Mouse (Mus musculus): ENCODE measurements around the gene Hsd17b11. TPM values are rescaled to one million over a fixed set of nuclear protein-coding genes. Genes with fewer than 3 reads are reported as not detected.

The Hsd17b11 gene
- polyA plus RNA-seq, 1 experiment from 2014 or later = 48.7 TPM

GRCm38 (mm10) chr5:104060429-104060828 lies 38.7 kb upstream of the Hsd17b11 start:
- H3K9ac ChIP-seq (ENCODE audit: low read depth, low read length) = no peak overlapping the region
- H3K4me1 ChIP-seq (replicated peaks; ENCODE audit: control insufficient read depth, insufficient read depth, low read length) = no peaks in the 10 kb centered on the region
- H3K9me3 ChIP-seq (ENCODE audit: control insufficient read depth) = no peaks in the 10 kb centered on the region
- no peak overlapping the region for H3K4me2 ChIP-seq (replicated peaks; ENCODE audit: low read depth)
- no peak overlapping the region for H3K4me3 ChIP-seq (ENCODE audit: low read depth, low read length)
- peak overlapping the region; percentile 7; the same call in 1 of the 2 replicates for H3K27ac ChIP-seq (ENCODE audit: low read depth, low read length)
- no peak for ATAC-seq
- peaks cover 46% of the 10 kb centered on the region for H3K36me3 ChIP-seq (ENCODE audit: control insufficient read depth, insufficient read depth)
- no peak for TF ChIP-seq CTCF (IDR thresholded peaks at IDR 0.05; ENCODE audit: low read depth)
- 85% methylated on average over 5 of the region's 5 CpGs for WGBS
- no peaks in the 10 kb centered on the region for H3K27me3 ChIP-seq (replicated peaks; ENCODE audit: control insufficient read depth, insufficient read depth, low read length)

DNA sequence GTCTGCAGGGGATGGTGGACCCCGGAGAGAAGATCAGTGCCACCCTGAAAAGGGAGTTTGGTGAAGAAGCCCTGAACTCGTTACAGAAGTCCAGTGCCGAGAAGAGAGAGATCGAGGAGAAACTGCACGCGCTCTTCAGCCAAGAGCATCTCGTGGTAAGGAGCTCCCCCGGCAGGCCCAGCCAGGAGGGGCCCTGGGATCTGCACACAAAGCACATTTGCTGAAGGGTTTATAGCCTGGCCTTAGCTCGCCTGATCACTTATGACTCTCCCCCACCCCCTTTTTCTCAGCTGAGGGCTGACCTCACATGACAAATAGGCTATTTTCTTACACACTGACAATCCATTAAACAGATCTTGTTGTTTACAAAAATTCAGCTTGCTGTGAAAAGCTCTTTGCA lies 37.9 kb upstream of the Hsd17b11 start:
- no peak overlapping the region for H3K4me3 ChIP-seq (ENCODE audit: low read depth, low read length)
- no peaks in the 10 kb centered on the region for H3K9me3 ChIP-seq (ENCODE audit: control insufficient read depth)
- 55% methylated on average over 9 of the region's 9 CpGs for WGBS

DNA sequence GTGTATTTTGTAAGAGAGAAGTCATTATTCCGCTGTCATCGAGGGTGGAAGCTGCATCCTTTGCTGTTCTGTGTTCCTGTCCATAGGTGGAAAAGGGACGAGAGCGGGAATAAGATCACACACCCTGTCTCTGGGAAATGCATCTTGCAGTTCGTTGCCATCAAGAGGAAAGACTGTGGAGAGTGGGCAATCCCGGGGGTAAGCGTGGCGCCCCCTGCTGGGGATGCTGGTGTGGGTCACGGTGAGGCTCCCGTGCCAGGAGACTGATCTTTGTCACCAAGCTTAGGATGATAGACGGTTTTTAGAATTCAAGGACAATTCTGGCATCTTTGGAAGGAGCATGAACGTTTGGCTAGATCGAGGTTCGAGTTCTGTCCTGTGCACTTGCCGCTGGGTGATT lies 36.3 kb upstream of the Hsd17b11 start:
- H3K27me3 ChIP-seq (replicated peaks; ENCODE audit: control insufficient read depth, insufficient read depth, low read length) = no peaks in the 10 kb centered on the region
- 60% methylated on average over 15 of the region's 15 CpGs for WGBS
- TF ChIP-seq CTCF (IDR thresholded peaks at IDR 0.05; ENCODE audit: low read depth) = peak; percentile 79
- H3K4me2 ChIP-seq (replicated peaks; ENCODE audit: low read depth) = no peak overlapping the region
- no peak for ATAC-seq
- no peaks in the 10 kb centered on the region for H3K9me3 ChIP-seq (ENCODE audit: control insufficient read depth)
- H3K4me1 ChIP-seq (replicated peaks; ENCODE audit: control insufficient read depth, insufficient read depth, low read length) = no peaks in the 10 kb centered on the region
- no peak overlapping the region for H3K9ac ChIP-seq (ENCODE audit: low read depth, low read length)
- H3K4me3 ChIP-seq (ENCODE audit: low read depth, low read length) = no peak overlapping the region
- H3K27ac ChIP-seq (ENCODE audit: low read depth, low read length) = no peak overlapping the region
- peaks cover 40% of the 10 kb centered on the region for H3K36me3 ChIP-seq (ENCODE audit: control insufficient read depth, insufficient read depth)

More for the DNA sequence above, 37.9 kb upstream of the Hsd17b11 start:
- Histone ChIP-seq H3K4me2 (replicated peaks; ENCODE audit: low read depth) (no peak overlapping the region), H3K9ac (ENCODE audit: low read depth, low read length) (no peak overlapping the region), H3K27ac (ENCODE audit: low read depth, low read length) (no peak overlapping the region), H3K36me3 (ENCODE audit: control insufficient read depth, insufficient read depth) (peaks cover 43% of the 10 kb centered on the region), H3K4me1 (replicated peaks; ENCODE audit: control insufficient read depth, insufficient read depth, low read length) (no peaks in the 10 kb centered on the region), H3K27me3 (replicated peaks; ENCODE audit: control insufficient read depth, insufficient read depth, low read length) (no peaks in the 10 kb centered on the region)
- TF ChIP-seq CTCF (IDR thresholded peaks at IDR 0.05; ENCODE audit: low read depth) = peak; percentile 26; the same call in 1 of the 2 replicates
- no peak for ATAC-seq

DNA sequence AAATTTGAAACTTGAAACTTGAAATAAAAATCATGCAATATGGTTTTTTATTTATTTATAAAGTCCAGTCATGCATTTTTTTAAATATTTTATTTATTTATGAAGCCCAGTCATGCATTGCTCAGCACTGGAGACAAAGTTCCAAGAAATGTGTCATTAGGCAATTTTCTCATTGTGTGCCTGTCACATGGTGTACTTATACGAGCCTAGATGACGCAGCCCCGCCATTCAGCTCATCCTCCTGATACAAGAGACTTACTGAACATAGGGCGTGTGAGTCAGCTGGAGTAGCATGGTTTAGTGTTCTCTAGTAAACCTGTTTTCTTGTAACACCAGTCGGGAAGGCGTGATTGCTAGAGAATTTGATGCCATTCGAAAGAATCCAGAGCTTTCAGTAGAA lies 34.6 kb upstream of the Hsd17b11 start:
- Histone ChIP-seq H3K4me2 (replicated peaks; ENCODE audit: low read depth) (no peak overlapping the region), H3K4me3 (ENCODE audit: low read depth, low read length) (no peak overlapping the region), H3K36me3 (ENCODE audit: control insufficient read depth, insufficient read depth) (peaks cover 36% of the 10 kb centered on the region), H3K9me3 (ENCODE audit: control insufficient read depth) (no peaks in the 10 kb centered on the region), H3K9ac (ENCODE audit: low read depth, low read length) (no peak overlapping the region), H3K27ac (ENCODE audit: low read depth, low read length) (peak overlapping the region; percentile 64), H3K4me1 (replicated peaks; ENCODE audit: control insufficient read depth, insufficient read depth, low read length) (no peaks in the 10 kb centered on the region), H3K27me3 (replicated peaks; ENCODE audit: control insufficient read depth, insufficient read depth, low read length) (no peaks in the 10 kb centered on the region)
- 58% methylated on average over 7 of the region's 7 CpGs for WGBS
- TF ChIP-seq CTCF (IDR thresholded peaks at IDR 0.05; ENCODE audit: low read depth) = no peak
- ATAC-seq = peak; percentile 86

DNA sequence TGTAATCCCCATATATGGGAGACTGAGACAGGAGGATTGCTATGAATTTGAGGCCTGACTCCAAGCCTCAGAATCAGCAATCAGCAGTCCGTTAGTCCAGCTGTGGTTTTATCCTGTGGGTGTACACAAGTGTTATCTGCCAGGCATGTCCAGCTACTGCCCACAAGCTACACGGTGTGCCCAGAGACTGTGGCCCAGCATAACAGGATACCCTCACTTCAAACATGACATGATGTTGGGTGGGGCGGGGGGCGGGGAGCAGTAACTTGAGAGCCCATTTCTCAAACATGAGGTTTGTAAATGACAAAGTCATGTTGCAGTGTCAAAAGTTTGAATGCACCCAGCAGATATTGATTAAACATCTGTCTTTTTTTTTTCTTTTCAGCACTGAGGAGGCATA lies 34.1 kb upstream of the Hsd17b11 start:
- TF ChIP-seq CTCF (IDR thresholded peaks at IDR 0.05; ENCODE audit: low read depth) = no peak
- no peaks in the 10 kb centered on the region for H3K9me3 ChIP-seq (ENCODE audit: control insufficient read depth)
- WGBS = 80% methylated on average over 4 of the region's 4 CpGs
- ATAC-seq = no peak
- no peak overlapping the region for H3K4me3 ChIP-seq (ENCODE audit: low read depth, low read length)
- H3K4me1 ChIP-seq (replicated peaks; ENCODE audit: control insufficient read depth, insufficient read depth, low read length) = no peaks in the 10 kb centered on the region
- peaks cover 37% of the 10 kb centered on the region for H3K36me3 ChIP-seq (ENCODE audit: control insufficient read depth, insufficient read depth)
- H3K4me2 ChIP-seq (replicated peaks; ENCODE audit: low read depth) = no peak overlapping the region
- no peaks in the 10 kb centered on the region for H3K27me3 ChIP-seq (replicated peaks; ENCODE audit: control insufficient read depth, insufficient read depth, low read length)
- no peak overlapping the region for H3K9ac ChIP-seq (ENCODE audit: low read depth, low read length)
- peak overlapping the region; percentile 60 for H3K27ac ChIP-seq (ENCODE audit: low read depth, low read length)

DNA sequence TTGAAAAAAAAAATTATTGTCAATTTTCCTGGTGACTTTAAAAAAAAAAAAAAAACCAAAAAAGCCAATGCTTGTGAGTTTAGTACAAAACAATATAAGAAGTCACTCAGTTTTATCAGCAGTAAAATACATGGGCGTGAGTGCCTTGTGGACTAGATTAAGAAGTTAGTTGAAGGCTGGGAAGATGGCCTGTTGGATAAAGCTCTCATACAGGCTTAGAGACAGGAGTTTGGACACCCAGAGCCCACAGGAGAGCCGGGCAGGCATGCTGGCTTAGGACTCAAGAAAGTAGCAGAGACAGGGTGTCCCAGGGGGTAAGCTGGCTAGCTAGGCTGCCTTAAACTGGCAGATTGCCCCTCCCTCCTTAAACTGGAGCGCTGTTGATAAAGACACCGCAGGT lies 33.2 kb upstream of the Hsd17b11 start:
- H3K27ac ChIP-seq (ENCODE audit: low read depth, low read length) = no peak overlapping the region
- no peak overlapping the region for H3K4me3 ChIP-seq (ENCODE audit: low read depth, low read length)
- TF ChIP-seq CTCF (IDR thresholded peaks at IDR 0.05; ENCODE audit: low read depth) = no peak
- ATAC-seq = no peak
- 91% methylated on average over 4 of the region's 4 CpGs for WGBS
- no peaks in the 10 kb centered on the region for H3K4me1 ChIP-seq (replicated peaks; ENCODE audit: control insufficient read depth, insufficient read depth, low read length)
- H3K4me2 ChIP-seq (replicated peaks; ENCODE audit: low read depth) = no peak overlapping the region
- peaks cover 34% of the 10 kb centered on the region for H3K36me3 ChIP-seq (ENCODE audit: control insufficient read depth, insufficient read depth)
- no peaks in the 10 kb centered on the region for H3K27me3 ChIP-seq (replicated peaks; ENCODE audit: control insufficient read depth, insufficient read depth, low read length)
- H3K9ac ChIP-seq (ENCODE audit: low read depth, low read length) = no peak overlapping the region
- H3K9me3 ChIP-seq (ENCODE audit: control insufficient read depth) = no peaks in the 10 kb centered on the region

DNA sequence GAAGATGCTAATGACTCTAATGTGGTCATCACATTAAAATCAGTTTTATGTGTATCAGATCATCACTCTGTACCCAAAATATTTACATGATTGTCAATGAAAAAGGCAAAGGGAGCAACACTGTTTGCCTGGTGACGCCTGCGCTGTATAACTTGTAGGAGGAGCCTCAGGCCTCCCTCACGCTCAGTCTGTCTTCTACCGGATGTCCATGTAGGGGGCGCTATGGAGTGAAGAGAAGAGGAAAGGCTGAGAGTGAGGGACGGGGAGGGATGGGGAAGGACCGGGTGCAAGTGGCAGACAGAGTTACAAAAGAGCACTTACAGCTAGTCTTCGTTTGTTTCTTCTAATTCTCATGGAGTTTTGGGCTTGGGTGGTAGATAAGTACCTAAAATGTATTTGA lies 31.2 kb upstream of the Hsd17b11 start:
- WGBS = 60% methylated on average over 8 of the region's 8 CpGs
- H3K27me3 ChIP-seq (replicated peaks; ENCODE audit: control insufficient read depth, insufficient read depth, low read length) = no peaks in the 10 kb centered on the region
- TF ChIP-seq CTCF (IDR thresholded peaks at IDR 0.05; ENCODE audit: low read depth) = peak; percentile 66
- H3K36me3 ChIP-seq (ENCODE audit: control insufficient read depth, insufficient read depth) = peaks cover 30% of the 10 kb centered on the region
- no peak overlapping the region for H3K9ac ChIP-seq (ENCODE audit: low read depth, low read length)
- H3K4me1 ChIP-seq (replicated peaks; ENCODE audit: control insufficient read depth, insufficient read depth, low read length) = no peaks in the 10 kb centered on the region
- H3K4me3 ChIP-seq (ENCODE audit: low read depth, low read length) = no peak overlapping the region
- ATAC-seq = no peak
- no peak overlapping the region for H3K27ac ChIP-seq (ENCODE audit: low read depth, low read length)
- H3K4me2 ChIP-seq (replicated peaks; ENCODE audit: low read depth) = no peak overlapping the region
- no peaks in the 10 kb centered on the region for H3K9me3 ChIP-seq (ENCODE audit: control insufficient read depth)

Data from intestine, postnatal 0 days (tissue).